Mouse (Mus musculus) neural tube, embryonic 13.5 days (tissue): ENCODE measurements around the gene Iars2. TPM values are rescaled to one million over a fixed set of nuclear protein-coding genes. Genes with fewer than 3 reads are reported as not detected.

ENCODE experiments used
- ATAC-seq: fragments of 200-750 bp; cut with Nextera tagmentation; 2 replicates; pipeline ENCODE4 v1.8.0; 2017; ENCODE audit warnings: low read depth, mild to moderate bottlenecking, moderate TSS enrichment, moderate library complexity
- H3K27ac ChIP-seq: fragments of 300-500 bp; sonication (generic); replicated peaks from 2 replicates; pipeline ENCODE4 v1.5.1; 2015; ENCODE audit warnings: moderate library complexity, mild to moderate bottlenecking, inconsistent platforms
- H3K27me3 ChIP-seq: fragments of 300-500 bp; sonication (generic); 2 replicates; pipeline ENCODE4 v1.6.1; 2015; ENCODE audit warnings: mild to moderate bottlenecking, inconsistent platforms
- H3K36me3 ChIP-seq: fragments of 300-500 bp; sonication (generic); 2 replicates; pipeline ENCODE4 v1.6.1; 2015; ENCODE audit warnings: mild to moderate bottlenecking, inconsistent platforms
- H3K4me1 ChIP-seq: fragments of 300-500 bp; sonication (generic); replicated peaks from 2 replicates; pipeline ENCODE4 v1.6.1; 2015; ENCODE audit warnings: inconsistent platforms
- H3K4me2 ChIP-seq: fragments of 300-500 bp; sonication (generic); 2 replicates; pipeline ENCODE4 v1.6.1; 2015; ENCODE audit warnings: inconsistent platforms, mild to moderate bottlenecking, moderate library complexity
- H3K4me3 ChIP-seq: fragments of 300-500 bp; sonication (generic); 2 replicates; pipeline ENCODE4 v1.5.1; 2015; ENCODE audit warnings: mild to moderate bottlenecking, inconsistent platforms
- H3K9ac ChIP-seq: fragments of 300-500 bp; sonication (generic); 2 replicates; pipeline ENCODE4 v1.6.1; 2015; ENCODE audit warnings: moderate library complexity, mild to moderate bottlenecking, inconsistent platforms
- H3K9me3 ChIP-seq: fragments of 300-500 bp; sonication (generic); 2 replicates; pipeline ENCODE4 v1.6.1; 2016; ENCODE audit warnings: inconsistent platforms
- WGBS: fragments of 180-500 bp; shearing (Covaris S2); methylation state at CpG from one replicate; pipeline ENCODE4 v1.1.7; 2015; 5-methylcytosine and 5-hydroxymethylcytosine counted together
- polyA plus RNA-seq: library from polyadenylated mRNA; unstranded; fragments of >200 nt; fragmentation: Nextera tagmentation; extraction: Ambion mirVana; gene quantifications from 2 replicates; pipeline ENCODE4 v1.2.1, GENCODE M21; 2015

Iars2 gene
- polyA plus RNA-seq, 1 experiment from 2014 or later, result 17.6 TPM

DNA sequence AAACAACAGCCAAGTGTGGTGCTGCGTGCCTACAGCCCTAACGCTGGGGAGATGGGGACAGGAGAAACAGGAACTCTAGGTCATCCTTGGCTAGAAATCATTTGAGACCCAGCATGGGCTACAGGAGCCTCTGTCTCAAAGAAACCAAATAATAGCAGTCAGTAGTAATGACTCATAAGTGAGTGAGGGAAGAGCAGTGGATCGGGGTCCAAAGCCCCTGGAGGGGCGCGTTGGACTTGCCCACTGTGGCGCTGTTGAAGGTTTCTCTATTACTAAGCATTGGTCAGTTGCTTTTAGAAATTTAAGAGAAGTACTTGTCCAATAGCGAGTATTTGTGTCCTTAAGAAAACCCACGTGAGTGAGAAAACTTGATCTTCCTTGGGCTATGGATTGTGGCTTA is 24.2 kb upstream of the Iars2 start:
- Histone ChIP-seq H3K9me3 (no peaks in the 10 kb centered on the region), H3K36me3 (peaks cover 90% of the 10 kb centered on the region), H3K4me3 (no peak overlapping the region), H3K9ac (no peak overlapping the region), H3K27me3 (no peaks in the 10 kb centered on the region), H3K4me2 (no peak overlapping the region), H3K4me1 (no peaks in the 10 kb centered on the region), H3K27ac (no peak overlapping the region)
- 95% methylated on average over 8 of the region's 8 CpGs for WGBS
- no peak for ATAC-seq

DNA sequence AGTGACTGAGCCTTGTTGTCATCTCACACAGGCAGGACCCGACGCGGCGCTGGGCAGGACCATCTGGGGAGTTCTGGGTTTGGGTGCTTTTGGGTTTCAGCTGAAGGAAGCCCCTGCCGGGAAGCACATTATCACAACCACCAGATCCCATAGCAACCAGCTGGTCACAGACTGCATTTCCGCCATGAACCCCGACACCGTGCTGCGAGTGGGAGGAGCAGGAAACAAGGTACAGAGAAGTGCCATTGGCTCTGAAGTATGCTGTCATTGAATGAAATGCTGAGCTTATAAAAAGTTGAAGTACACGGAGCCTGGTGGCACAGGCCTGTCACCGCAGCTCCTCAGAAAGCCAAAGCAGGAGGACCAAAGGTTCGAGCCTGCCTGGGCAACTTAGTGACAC is 23.0 kb upstream of the Iars2 start:
- Histone ChIP-seq H3K36me3 (peaks cover 92% of the 10 kb centered on the region), H3K27ac (no peak overlapping the region), H3K27me3 (no peaks in the 10 kb centered on the region), H3K4me1 (no peaks in the 10 kb centered on the region), H3K9ac (no peak overlapping the region), H3K4me3 (no peak overlapping the region), H3K9me3 (no peaks in the 10 kb centered on the region), H3K4me2 (no peak overlapping the region)
- 95% methylated on average over 12 of the region's 12 CpGs for WGBS
- no peak for ATAC-seq

DNA sequence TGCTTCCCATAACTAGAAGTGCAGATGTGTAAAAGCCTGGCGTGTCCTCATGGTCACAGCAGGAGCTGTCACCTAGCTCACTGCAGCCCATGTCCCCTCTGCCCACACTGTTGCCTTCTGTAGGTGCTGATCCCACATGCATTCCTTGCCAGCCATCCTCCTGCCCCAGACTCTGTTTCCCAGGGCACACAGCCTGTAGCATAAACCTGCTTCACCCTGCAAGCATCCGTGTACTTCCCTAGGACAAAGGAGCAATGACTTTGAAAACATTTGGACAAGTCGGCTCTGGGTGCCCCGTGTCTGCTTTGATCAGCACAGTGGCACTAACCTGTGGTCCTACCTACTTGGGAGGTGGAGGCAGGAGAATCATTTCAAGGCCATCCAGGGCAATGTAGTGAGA is 21.4 kb upstream of the Iars2 start:
- Histone ChIP-seq H3K9me3 (no peaks in the 10 kb centered on the region), H3K36me3 (peaks cover 94% of the 10 kb centered on the region), H3K9ac (no peak overlapping the region), H3K4me3 (no peak overlapping the region), H3K4me2 (no peak overlapping the region), H3K4me1 (no peaks in the 10 kb centered on the region), H3K27me3 (no peaks in the 10 kb centered on the region), H3K27ac (no peak overlapping the region)
- no peak for ATAC-seq
- 97% methylated on average over 4 of the region's 4 CpGs for WGBS

DNA sequence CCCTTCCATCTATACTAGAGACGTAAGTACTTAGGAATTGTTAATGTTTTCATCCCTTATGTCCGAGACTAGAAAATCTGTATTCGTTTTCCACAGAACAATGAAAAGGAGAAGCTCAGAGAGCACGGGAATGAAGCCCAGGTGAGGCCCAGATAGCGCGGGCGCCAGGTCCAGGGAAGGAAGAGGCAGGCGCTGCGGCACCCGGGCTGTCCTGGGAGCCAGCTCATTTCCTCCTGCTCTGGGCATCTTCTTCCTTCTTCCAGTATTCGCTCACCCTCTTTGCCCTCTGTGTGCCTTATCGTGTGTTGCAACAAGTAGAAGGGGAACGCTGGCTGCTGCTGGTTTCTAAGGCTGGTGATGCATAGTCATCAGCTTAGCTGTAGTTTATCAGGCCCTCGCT is 20.5 kb upstream of the Iars2 start:
- Histone ChIP-seq H3K4me3 (no peak overlapping the region), H3K4me2 (no peak overlapping the region), H3K9ac (no peak overlapping the region), H3K9me3 (no peaks in the 10 kb centered on the region), H3K27ac (no peak overlapping the region), H3K36me3 (peaks cover 94% of the 10 kb centered on the region), H3K27me3 (no peaks in the 10 kb centered on the region), H3K4me1 (no peaks in the 10 kb centered on the region)
- 95% methylated on average over 14 of the region's 14 CpGs for WGBS
- no peak for ATAC-seq

DNA sequence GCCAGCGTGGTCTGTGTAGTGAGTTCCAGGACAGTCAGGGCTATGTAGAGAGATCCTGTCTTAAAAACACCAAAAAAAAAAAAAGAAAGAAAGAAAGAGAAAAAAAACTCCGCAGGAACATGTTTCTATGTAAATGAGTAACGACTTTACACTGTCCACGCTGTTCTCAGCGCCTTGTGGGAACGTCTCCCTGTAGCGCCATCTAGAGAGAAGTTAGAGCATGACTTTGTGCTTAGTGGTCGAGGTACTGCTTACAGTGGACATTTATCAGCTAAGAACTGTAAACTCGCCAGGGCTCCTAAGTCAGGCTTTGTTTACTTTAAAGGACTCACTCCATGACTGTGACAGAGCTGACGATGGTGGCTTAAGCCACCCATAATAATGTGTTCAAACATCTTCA is 17.0 kb upstream of the Iars2 start:
- Histone ChIP-seq H3K4me1 (no peaks in the 10 kb centered on the region), H3K27me3 (no peaks in the 10 kb centered on the region), H3K4me3 (no peak overlapping the region), H3K9ac (no peak overlapping the region), H3K36me3 (peaks cover 98% of the 10 kb centered on the region), H3K9me3 (no peaks in the 10 kb centered on the region), H3K27ac (no peak overlapping the region), H3K4me2 (no peak overlapping the region)
- ATAC-seq, result no peak
- WGBS, result 76% methylated on average over 10 of the region's 10 CpGs

DNA sequence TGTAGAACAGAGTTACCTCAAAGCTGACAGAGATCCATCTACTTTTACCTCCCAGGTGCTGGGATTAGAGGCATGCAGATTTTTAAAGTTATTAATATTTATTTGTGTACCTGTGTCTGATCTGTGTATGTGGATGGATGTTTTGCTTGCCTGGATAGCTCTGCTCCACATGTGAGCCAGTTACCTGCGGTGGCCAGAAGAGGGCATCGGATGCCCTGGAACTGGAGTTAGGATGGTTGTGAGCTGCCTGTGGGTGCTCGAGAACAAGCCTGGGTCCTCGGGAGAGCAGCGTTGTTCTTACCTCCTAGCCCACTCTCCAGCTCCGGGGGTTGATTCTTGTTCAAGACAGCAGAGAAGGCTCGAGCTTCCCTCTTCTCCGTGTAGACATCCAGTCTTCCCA is 14.2 kb upstream of the Iars2 start:
- no peak overlapping the region for H3K4me2 ChIP-seq
- no peaks in the 10 kb centered on the region for H3K9me3 ChIP-seq
- H3K9ac ChIP-seq, result no peak overlapping the region
- WGBS, result 84% methylated on average over 8 of the region's 8 CpGs
- no peak for ATAC-seq
- H3K4me1 ChIP-seq, result no peaks in the 10 kb centered on the region
- H3K36me3 ChIP-seq, result peaks cover 96% of the 10 kb centered on the region
- H3K27me3 ChIP-seq, result no peaks in the 10 kb centered on the region
- no peak overlapping the region for H3K27ac ChIP-seq
- H3K4me3 ChIP-seq, result no peak overlapping the region

DNA sequence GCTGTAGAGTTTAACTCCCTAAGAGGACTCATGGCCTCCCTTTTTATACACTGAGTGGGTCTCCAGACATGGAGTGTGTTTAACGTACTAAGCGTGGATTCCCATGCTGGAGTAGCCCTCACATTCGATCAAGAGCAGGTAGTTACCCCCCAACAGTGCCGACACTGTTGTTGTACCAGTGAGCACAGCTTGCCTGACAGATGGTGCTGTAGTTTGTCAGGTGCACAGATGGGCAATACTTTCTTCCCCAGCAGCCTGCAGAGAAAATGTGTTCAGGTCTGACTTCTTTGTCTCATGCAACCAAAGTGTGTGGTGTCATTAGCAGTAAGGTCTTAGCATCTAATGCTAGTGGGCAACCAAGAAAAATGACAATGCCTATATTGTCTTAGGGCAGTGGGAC is 13.2 kb upstream of the Iars2 start:
- no peaks in the 10 kb centered on the region for H3K4me1 ChIP-seq
- H3K36me3 ChIP-seq, result peaks cover 88% of the 10 kb centered on the region
- 79% methylated on average over 4 of the region's 4 CpGs for WGBS
- ATAC-seq, result no peak
- no peak overlapping the region for H3K27ac ChIP-seq
- H3K4me3 ChIP-seq, result no peak overlapping the region
- H3K9ac ChIP-seq, result no peak overlapping the region
- H3K9me3 ChIP-seq, result no peaks in the 10 kb centered on the region
- no peak overlapping the region for H3K4me2 ChIP-seq
- no peaks in the 10 kb centered on the region for H3K27me3 ChIP-seq

DNA sequence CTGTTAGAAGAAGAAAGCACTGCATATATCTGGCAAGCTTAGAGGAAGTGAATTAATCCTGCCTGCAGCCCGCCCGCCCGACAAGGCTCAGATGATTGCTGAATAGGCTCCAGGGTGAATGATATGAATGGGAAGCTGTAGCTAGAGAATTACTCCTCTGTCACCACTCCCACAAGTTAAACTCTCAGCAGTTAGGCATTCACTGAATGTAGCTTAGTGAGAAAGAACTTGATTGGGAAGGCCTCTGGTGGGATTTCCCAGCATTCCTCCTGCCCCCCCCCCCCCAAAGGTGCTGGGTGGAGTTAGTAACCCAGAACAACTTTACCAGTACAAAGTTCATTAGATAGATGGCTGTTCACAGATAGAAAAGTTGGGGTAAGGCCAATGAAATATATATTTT is 7.3 kb upstream of the Iars2 start:
- Histone ChIP-seq H3K4me3 (no peak overlapping the region), H3K4me2 (no peak overlapping the region), H3K27me3 (no peaks in the 10 kb centered on the region), H3K36me3 (peaks cover 29% of the 10 kb centered on the region), H3K4me1 (peaks cover 37% of the 10 kb centered on the region), H3K9ac (no peak overlapping the region), H3K27ac (no peak overlapping the region), H3K9me3 (no peaks in the 10 kb centered on the region)
- no peak for ATAC-seq
- WGBS, result 39% methylated on average over 3 of the region's 3 CpGs

DNA sequence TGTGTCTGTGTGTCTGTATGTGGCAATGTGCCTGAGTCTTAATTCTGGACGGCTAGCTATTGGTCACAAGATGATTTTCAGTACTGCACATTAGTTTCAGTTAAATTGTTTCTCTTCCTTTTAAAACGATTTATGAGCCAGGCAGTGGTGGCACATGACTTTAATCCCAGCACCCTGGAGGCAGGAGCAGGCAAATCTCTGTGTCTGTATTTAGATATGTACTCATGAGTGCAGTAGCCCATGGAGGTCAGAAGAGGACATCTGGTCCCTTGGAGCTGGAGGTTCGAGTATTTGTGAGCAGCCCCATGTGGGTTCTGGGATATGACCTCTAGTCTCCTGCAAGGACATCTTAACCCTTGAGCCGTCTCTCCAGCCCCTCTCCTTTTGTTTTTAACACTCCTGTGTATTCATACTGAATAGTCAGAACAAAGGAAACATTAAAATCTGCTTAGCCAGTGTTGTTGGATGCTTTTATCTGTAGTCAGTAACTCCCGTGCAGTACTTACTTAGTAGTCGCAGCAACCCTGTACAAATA is 6.1 kb upstream of the Iars2 start:
- no peaks in the 10 kb centered on the region for H3K9me3 ChIP-seq

DNA sequence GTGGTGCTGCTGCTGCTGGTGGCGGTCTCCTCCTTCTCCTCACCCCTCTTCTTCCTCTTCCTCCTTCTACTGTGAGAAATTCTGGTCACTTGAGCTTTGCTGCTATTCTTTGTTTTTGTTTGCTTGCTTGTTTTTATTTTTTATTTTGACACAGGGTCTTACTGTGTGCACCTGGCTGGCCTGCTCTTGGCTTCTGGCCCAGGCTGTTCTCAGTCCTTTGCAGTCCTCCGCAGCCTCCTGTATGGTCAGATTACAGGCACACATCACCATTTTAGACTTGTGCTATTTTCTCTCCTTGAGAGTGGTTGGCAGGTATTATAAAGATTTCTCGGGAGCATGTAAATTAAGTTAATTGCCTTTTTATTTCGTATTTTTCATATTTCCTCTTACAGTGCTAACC is 4.9 kb upstream of the Iars2 start:
- Histone ChIP-seq H3K9ac (0 out of 2 replicates have a peak overlapping the region, but pooled peaks have one; percentile 26), H3K9me3 (no peaks in the 10 kb centered on the region), H3K27me3 (no peaks in the 10 kb centered on the region), H3K4me3 (no peak overlapping the region), H3K36me3 (peaks cover 8% of the 10 kb centered on the region; the same call in 1 of the 2 replicates), H3K4me1 (peaks cover 43% of the 10 kb centered on the region), H3K27ac (no peak overlapping the region), H3K4me2 (0 out of 2 replicates have a peak overlapping the region, but pooled peaks have one; percentile 73)
- WGBS, result 91% methylated on average over 4 of the region's 4 CpGs
- no peak for ATAC-seq

More for the DNA sequence above, 6.1 kb upstream of the Iars2 start:
- H3K4me2 ChIP-seq, result no peak overlapping the region
- peaks cover 37% of the 10 kb centered on the region for H3K4me1 ChIP-seq
- no peak overlapping the region for H3K27ac ChIP-seq
- no peak overlapping the region for H3K9ac ChIP-seq
- no peaks in the 10 kb centered on the region for H3K27me3 ChIP-seq
- ATAC-seq, result no peak
- H3K36me3 ChIP-seq, result peaks cover 17% of the 10 kb centered on the region
- 76% methylated on average over 6 of the region's 6 CpGs for WGBS
- H3K4me3 ChIP-seq, result no peak overlapping the region

DNA sequence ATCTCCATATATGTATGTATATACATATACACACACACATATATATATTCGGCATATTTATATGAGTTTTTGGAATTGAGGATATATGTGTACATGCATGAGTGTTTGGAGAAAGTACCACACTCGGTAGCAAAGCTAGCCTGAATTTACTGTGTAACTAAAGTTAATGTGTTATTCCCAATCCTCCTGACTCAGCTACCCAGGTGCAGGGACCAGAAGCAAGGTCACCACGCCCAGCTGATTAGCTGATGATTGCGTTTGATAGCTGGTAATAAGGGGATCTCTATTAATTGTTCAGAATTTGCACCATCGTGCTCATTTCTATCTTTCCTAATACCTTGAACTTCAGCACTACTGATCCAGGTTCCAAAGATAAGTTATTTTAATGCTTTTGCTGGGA is 4.5 kb upstream of the Iars2 start:
- ATAC-seq, result no peak
- Histone ChIP-seq H3K27me3 (no peaks in the 10 kb centered on the region), H3K9ac (0 out of 2 replicates have a peak overlapping the region, but pooled peaks have one; percentile 26), H3K36me3 (peaks cover 4% of the 10 kb centered on the region; the same call in 1 of the 2 replicates), H3K27ac (no peak overlapping the region), H3K4me3 (no peak overlapping the region), H3K4me2 (peak overlapping the region; percentile 73; the same call in 1 of the 2 replicates), H3K9me3 (no peaks in the 10 kb centered on the region), H3K4me1 (peaks cover 43% of the 10 kb centered on the region)
- WGBS, result 89% methylated on average over 5 of the region's 5 CpGs

DNA sequence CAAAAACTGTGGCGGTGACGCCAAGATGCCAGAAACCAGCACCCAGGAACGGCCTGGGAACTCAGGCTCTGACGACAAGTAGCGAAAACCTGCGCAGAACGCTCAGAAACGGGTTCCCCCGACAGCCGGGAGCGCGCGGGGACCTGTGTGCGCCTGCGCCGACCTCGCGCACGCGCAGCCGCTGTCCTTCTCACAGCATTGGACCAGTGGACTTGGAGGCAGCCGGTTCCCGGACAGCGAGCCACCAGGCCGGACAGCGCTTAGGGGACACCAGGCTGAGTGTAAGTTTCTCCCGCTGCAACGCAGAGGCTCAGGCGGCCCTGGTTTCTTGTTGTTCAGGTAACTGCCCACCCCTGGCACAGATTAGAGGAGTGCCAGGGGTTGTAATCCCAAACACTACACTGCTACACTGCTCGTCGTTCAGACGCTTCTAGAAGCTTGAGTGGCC is 2.8 kb upstream of the Iars2 start, which contains the start of gene Bpnt1:
Gene Bpnt1 (plus strand): TSS at position 167 of the 448 bp plus-strand sequence.
- Histone ChIP-seq H3K36me3 (peaks cover 3% of the 10 kb centered on the region; the same call in 1 of the 2 replicates), H3K4me3 (peak within 1 kb of the TSS; percentile 60)
- WGBS, result under 1% methylated on average over 32 of the region's 32 CpGs

DNA sequence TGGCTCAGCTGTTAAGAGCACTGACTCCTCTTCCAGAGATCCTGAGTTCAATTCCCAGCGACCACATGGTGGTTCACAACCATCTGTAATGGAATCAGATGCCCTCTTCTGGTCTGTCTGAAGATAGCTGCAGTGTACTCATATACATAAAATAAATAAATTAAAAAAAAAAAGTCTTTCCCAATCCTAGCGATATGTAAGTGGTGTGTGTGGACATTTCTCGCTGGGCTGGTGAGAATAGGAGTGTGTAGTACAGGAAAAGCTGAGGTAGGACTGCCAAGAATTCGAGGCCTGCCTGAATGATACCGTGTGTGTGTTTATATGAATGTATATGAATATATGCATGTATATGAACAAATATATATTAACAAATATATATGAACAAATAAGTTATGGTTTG is 2.2 kb upstream of the Iars2 start:
- peak overlapping the region; percentile 80; the same call in 1 of the 2 replicates for H3K9ac ChIP-seq
- ATAC-seq, result no peak
- H3K36me3 ChIP-seq, result peaks cover 10% of the 10 kb centered on the region; the same call in 1 of the 2 replicates
- H3K4me1 ChIP-seq, result peaks cover 48% of the 10 kb centered on the region
- H3K27ac ChIP-seq, result no peak overlapping the region
- peak overlapping the region; percentile 60 for H3K4me3 ChIP-seq
- WGBS, result 59% methylated on average over 5 of the region's 5 CpGs
- H3K27me3 ChIP-seq, result no peaks in the 10 kb centered on the region
- H3K4me2 ChIP-seq, result peak overlapping the region; percentile 73
- no peaks in the 10 kb centered on the region for H3K9me3 ChIP-seq

More for the DNA sequence above, 2.8 kb upstream of the Iars2 start, which contains the start of gene Bpnt1:
- Histone ChIP-seq H3K9ac (peak within 1 kb of the TSS; percentile 80), H3K27me3 (no peaks in the 10 kb centered on the region), H3K27ac (peak within 1 kb of the TSS; percentile 87), H3K9me3 (no peaks in the 10 kb centered on the region), H3K4me2 (peak within 1 kb of the TSS; percentile 73), H3K4me1 (peaks cover 51% of the 10 kb centered on the region)
- peak; percentile 73 for ATAC-seq
